Mouse (Mus musculus): ENCODE data around the gene Mettl9. TPM values are rescaled to one million over a fixed set of nuclear protein-coding genes. Genes with fewer than 3 reads are reported as not detected.

Gene Mettl9
- total RNA-seq (2012; rRNA removed): 21.0 and 26.7 TPM in 2 replicates

DNA sequence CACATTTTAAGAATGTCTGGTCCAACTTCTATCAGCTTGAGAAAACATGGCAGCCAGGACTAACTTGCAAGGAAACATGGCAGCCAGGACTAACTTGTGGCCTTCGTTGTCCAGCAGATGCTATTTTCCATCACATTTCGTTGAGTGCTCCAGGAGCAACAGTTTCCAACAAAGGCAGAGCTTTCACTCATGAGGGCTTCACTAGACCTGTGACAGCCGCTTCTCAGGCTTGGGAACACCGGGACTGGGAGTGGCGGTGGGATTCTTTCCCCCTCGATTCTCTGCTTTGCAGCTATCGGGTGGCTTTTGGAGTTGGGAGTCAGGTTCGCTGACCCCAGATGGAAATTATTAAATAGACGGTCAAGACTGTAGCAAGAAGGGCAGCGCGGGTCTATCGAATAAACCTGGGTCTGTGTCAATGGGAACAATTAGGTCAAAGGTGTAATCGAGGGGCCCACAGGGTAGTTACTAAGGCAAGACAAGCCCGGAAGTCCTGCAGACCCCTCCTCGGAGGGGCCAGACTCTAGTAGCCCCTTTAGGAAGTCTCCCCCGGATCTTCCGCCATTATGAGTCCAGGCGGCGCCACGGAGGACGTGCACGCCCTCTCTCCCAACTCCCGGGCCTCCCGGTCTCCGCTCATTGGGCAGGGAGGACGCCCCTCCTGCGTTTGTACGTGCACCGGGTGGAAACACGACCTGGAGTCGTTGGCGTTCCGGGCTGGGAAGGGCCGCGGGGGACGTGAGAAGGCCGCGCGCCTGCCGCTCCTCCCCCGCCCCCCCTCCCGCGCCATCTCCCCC, at the start of gene Mettl9:
TSS of gene Mettl9 (plus strand) at position 590 of the 797 bp plus-strand sequence.
- TF ChIP-seq CHD2 (IDR thresholded peaks at IDR 0.05; ENCODE audit: low read depth, low read length) (peak; percentile 61; the same call in 1 of the 2 replicates), ZNF384 (IDR thresholded peaks at IDR 0.05; ENCODE audit: low read depth, low read length) (no peak), HCFC1 (IDR thresholded peaks at IDR 0.05; ENCODE audit: borderline replicate concordance, insufficient read depth, low read length) (peak; percentile 89)
- H3K4me3 ChIP-seq (ENCODE audit: insufficient read depth in 1 of 2, low read depth in 1 of 2, low read length in 2 of 2, poor library complexity in 1 of 2, severe bottlenecking in 1 of 2): peak within 1 kb of the TSS; percentile 85 to 99
- DNase-seq (ENCODE audit: low read depth, low spot score): peak; percentile 89
- in situ Hi-C loops (cut with MboI; ENCODE audit: low sequenced_read_pairs in 2 of 2, unreplicated experiment in 2 of 2): no loop called here
- peak within 1 kb of the TSS; percentile 37 for H3K27ac ChIP-seq (ENCODE audit: insufficient read depth, low read depth, low read length, poor library complexity, severe bottlenecking)
- H3K36me3 ChIP-seq (ENCODE audit: control insufficient read depth, insufficient read depth, low read length, poor library complexity, severe bottlenecking): no peaks in the 10 kb centered on the region
- peak within 1 kb of the TSS; percentile 99 for H3K9ac ChIP-seq (ENCODE audit: insufficient read depth, low read depth, low read length, poor library complexity, severe bottlenecking)
- 0 out of 4 replicates have a peak, but pooled peaks cover 0 to 2% of the 10 kb centered on the region in 2 experiments for H3K4me1 ChIP-seq (ENCODE audit: control insufficient read depth in 2 of 2, insufficient read depth in 2 of 2, low read length in 2 of 2, poor library complexity in 1 of 2)
- H3K9me3 ChIP-seq (ENCODE audit: control insufficient read depth, insufficient read depth, low read depth, low read length): no peaks in the 10 kb centered on the region

DNA sequence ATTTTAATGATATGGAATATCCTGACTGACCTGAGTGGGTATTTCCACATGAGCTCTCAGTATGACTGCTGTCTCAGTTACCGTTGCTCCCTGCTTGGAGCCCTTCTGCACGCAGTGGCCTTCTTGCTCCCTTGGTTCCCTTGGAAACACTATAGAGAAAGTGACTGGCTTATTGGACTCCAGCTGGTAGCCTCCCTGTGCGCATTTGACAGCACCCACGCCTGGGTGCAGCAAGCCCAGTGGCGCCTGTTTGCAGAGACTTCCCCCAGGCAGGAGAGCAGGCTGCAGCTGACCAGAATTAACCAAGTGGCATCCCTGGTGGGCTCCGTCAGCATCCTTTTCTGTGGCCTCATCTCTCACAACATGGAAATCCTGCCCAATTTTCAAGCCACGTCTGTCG, 43.1 kb upstream of the Mettl9 start:
- no peaks in the 10 kb centered on the region for H3K9me3 ChIP-seq (ENCODE audit: control insufficient read depth, insufficient read depth, low read depth, low read length)
- H3K36me3 ChIP-seq (ENCODE audit: control insufficient read depth, insufficient read depth, low read length, poor library complexity, severe bottlenecking): no peaks in the 10 kb centered on the region
- no peak for TF ChIP-seq MAFK (IDR thresholded peaks at IDR 0.05; ENCODE audit: insufficient read depth, low read depth, low read length)
- TF ChIP-seq HCFC1 (IDR thresholded peaks at IDR 0.05; ENCODE audit: borderline replicate concordance, insufficient read depth, low read length): no peak
- no peak for TF ChIP-seq ZNF384 (IDR thresholded peaks at IDR 0.05; ENCODE audit: low read depth, low read length)
- no peak for TF ChIP-seq ZC3H11A (IDR thresholded peaks at IDR 0.05; ENCODE audit: borderline replicate concordance, low read depth, low read length)
- no peak for TF ChIP-seq CHD2 (IDR thresholded peaks at IDR 0.05; ENCODE audit: low read depth, low read length)
- H3K4me3 ChIP-seq (ENCODE audit: insufficient read depth in 1 of 2, low read depth in 1 of 2, low read length in 2 of 2, poor library complexity in 1 of 2, severe bottlenecking in 1 of 2): no peak overlapping the region
- no peak overlapping the region for H3K9ac ChIP-seq (ENCODE audit: insufficient read depth, low read depth, low read length, poor library complexity, severe bottlenecking)
- H3K27ac ChIP-seq (ENCODE audit: insufficient read depth, low read depth, low read length, poor library complexity, severe bottlenecking): no peak overlapping the region
- no peaks in the 10 kb centered on the region for H3K4me1 ChIP-seq (ENCODE audit: control insufficient read depth in 2 of 2, insufficient read depth in 2 of 2, low read length in 2 of 2, poor library complexity in 1 of 2)
- in situ Hi-C loops (cut with MboI; ENCODE audit: low sequenced_read_pairs in 2 of 2, unreplicated experiment in 2 of 2): no loop called here
- no peak for DNase-seq (ENCODE audit: low read depth, low spot score)

DNA sequence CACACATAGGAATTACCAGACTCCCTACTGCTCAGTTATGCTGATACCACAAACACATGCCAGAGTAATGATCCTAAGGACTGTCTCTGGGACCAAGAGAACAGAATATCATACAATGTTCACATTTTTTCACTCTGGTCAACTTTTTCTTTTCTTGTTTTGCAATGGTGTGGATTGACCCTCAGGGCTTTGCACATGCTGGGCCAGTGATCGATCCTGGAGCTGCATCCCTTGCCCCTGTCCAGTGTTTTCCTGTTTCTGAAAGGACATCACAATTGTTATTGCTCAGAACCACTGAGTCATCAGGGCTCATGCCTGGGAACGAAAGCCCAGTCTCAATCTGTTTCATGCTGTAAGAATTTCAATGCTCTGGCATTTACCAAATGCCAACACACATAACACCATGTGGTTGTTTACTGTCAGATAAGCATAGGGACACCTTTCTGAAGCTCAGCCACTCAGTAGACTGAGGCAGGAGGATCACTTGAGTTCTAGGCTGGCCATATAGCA, 35.2 kb upstream of the Mettl9 start:
- TF ChIP-seq CHD2 (IDR thresholded peaks at IDR 0.05; ENCODE audit: low read depth, low read length) (no peak), ZNF384 (IDR thresholded peaks at IDR 0.05; ENCODE audit: low read depth, low read length) (no peak), ZC3H11A (IDR thresholded peaks at IDR 0.05; ENCODE audit: borderline replicate concordance, low read depth, low read length) (no peak), MAFK (IDR thresholded peaks at IDR 0.05; ENCODE audit: insufficient read depth, low read depth, low read length) (no peak), HCFC1 (IDR thresholded peaks at IDR 0.05; ENCODE audit: borderline replicate concordance, insufficient read depth, low read length) (no peak)
- Histone ChIP-seq H3K36me3 (ENCODE audit: control insufficient read depth, insufficient read depth, low read length, poor library complexity, severe bottlenecking) (no peaks in the 10 kb centered on the region), H3K4me1 (ENCODE audit: control insufficient read depth in 2 of 2, insufficient read depth in 2 of 2, low read length in 2 of 2, poor library complexity in 1 of 2) (no peaks in the 10 kb centered on the region), H3K4me3 (ENCODE audit: insufficient read depth in 1 of 2, low read depth in 1 of 2, low read length in 2 of 2, poor library complexity in 1 of 2, severe bottlenecking in 1 of 2) (no peak overlapping the region), H3K9me3 (ENCODE audit: control insufficient read depth, insufficient read depth, low read depth, low read length) (no peaks in the 10 kb centered on the region), H3K9ac (ENCODE audit: insufficient read depth, low read depth, low read length, poor library complexity, severe bottlenecking) (no peak overlapping the region), H3K27ac (ENCODE audit: insufficient read depth, low read depth, low read length, poor library complexity, severe bottlenecking) (no peak overlapping the region)
- DNase-seq (ENCODE audit: low read depth, low spot score): no peak
- in situ Hi-C loops (cut with MboI; ENCODE audit: low sequenced_read_pairs in 2 of 2, unreplicated experiment in 2 of 2): no loop called here

DNA sequence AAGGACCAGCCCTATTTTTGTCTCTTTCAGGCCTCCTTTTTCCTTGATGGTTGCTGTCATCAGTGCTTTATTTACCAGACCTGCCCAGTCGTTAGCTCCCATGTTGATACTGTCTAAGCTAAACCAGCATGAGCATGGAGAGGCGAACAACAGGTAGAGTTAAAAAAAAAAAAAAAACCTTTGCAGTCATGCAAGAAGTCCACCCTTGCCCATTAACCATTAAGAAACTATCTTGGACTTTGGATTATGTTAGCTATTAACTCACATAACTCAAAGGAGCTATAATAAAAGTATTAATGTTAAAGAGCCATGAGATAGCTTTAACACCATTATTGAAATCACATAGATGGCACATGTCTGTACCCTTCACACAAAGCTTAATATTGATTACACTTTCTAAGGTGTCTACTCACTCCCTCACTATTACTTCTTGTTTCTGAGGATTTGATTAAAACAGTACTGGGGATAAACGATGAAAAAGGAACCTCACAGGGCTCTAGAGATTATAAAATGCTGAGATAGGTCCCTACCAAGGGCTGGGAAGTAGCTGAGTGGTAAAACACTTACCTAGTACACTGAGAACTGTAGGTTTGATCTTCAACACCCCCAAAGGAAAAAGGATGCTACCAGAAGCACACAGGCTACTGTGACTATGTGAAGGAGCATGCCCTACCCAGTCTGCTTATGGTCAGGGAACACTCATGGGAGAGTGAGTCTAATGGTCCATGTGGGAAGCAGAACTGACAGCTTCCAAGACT, 34.0 kb upstream of the Mettl9 start:
- H3K9me3 ChIP-seq (ENCODE audit: control insufficient read depth, insufficient read depth, low read depth, low read length): no peaks in the 10 kb centered on the region
- no peak for DNase-seq (ENCODE audit: low read depth, low spot score)
- H3K9ac ChIP-seq (ENCODE audit: insufficient read depth, low read depth, low read length, poor library complexity, severe bottlenecking): no peak overlapping the region
- in situ Hi-C loops (cut with MboI; ENCODE audit: low sequenced_read_pairs in 2 of 2, unreplicated experiment in 2 of 2): no loop called here
- TF ChIP-seq ZC3H11A (IDR thresholded peaks at IDR 0.05; ENCODE audit: borderline replicate concordance, low read depth, low read length): no peak
- no peak for TF ChIP-seq MAFK (IDR thresholded peaks at IDR 0.05; ENCODE audit: insufficient read depth, low read depth, low read length)
- H3K36me3 ChIP-seq (ENCODE audit: control insufficient read depth, insufficient read depth, low read length, poor library complexity, severe bottlenecking): no peaks in the 10 kb centered on the region
- no peaks in the 10 kb centered on the region for H3K4me1 ChIP-seq (ENCODE audit: control insufficient read depth in 2 of 2, insufficient read depth in 2 of 2, low read length in 2 of 2, poor library complexity in 1 of 2)
- H3K4me3 ChIP-seq (ENCODE audit: insufficient read depth in 1 of 2, low read depth in 1 of 2, low read length in 2 of 2, poor library complexity in 1 of 2, severe bottlenecking in 1 of 2): no peak overlapping the region
- H3K27ac ChIP-seq (ENCODE audit: insufficient read depth, low read depth, low read length, poor library complexity, severe bottlenecking): no peak overlapping the region

Data from ES-E14 (cell line).